Mouse (Mus musculus) c-Kit-negative CD71-positive TER-119-positive erythroid progenitor cells, embryonic 14.5 days (primary cell): ENCODE measurements around the gene Sez6.

Source experiments
- DNase-seq: peaks from one replicate; pipeline ENCODE4 v3.0.0-alpha.2; 2013; ENCODE audit warnings: low read depth, low spot score

Sez6 gene

DNA sequence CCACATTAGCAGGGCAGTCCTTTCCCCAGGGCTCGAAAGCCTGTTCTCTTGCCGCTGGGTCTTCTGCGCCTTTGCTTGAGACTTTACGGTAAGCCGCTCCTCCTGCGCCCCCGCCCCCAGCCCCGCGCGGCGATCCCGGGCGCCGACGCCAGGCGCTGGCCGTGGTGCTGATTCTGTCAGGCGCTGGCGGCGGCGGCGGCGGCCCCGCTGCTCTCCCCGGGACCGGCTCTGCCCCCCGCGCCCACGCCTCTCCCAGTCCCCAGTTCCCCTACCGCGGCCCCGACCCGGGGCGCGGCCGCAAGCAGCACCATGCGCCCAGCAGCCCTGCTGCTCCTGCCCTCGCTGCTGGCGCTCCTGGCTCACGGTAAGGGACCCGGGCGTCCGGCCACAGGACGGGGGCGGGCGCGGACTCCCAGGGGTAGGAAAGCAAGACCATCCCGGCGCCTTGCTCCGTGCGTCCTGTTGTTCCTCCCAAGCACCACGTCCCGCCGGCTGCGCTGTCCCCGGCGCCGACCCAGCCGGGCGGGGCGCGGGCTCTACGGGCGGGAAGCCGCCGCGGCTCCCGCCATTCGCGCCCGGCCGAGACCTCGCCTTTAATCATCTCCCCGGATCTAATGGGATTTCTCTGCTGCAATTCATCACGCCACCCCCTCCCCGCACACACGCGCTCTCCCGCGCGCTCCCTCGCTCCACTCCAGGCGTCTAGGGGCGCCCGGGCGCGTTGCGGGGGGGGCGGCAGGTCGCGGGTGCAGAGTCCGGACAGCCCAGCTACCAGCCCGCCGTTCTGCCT, at the start of gene Sez6:
Gene Sez6, plus strand, starts transcription at position 50 of the 790 bp plus-strand sequence.
- no peak for DNase-seq

DNA sequence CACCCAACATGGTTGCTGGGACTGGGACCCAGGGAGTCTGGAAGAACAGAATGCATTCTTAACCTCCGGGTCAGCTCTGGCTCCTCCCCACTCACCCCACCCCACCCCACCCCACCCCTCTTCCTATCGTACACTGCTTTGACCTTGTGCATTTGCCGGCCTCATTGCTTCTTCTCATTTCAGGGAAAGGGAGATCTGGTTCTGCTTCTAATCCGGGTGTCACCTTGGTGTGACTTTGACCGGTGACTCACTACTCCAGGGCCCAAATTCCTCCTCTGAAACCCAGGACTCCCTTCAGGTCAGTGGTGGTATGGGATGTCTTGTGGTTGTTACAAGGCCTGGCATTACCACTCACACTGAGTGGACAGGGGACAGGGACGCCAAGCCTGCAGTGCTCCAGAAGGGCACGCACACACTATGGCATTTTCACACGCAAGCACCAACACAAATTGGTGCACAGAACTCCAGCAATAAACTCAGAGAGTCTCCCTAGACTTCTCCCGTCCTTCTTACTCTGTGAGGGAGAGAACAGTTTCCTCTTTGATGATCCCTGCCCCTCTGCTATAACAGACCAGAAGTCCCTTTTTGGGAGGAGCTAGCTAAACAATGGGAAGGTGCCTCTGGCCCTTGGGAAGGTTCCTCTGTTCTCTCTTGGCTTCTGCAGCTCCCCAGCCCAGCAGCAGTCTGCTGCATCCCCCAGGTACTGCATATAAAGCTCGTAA, 45.9 kb upstream of the Sez6 start:
- no peak for DNase-seq

DNA sequence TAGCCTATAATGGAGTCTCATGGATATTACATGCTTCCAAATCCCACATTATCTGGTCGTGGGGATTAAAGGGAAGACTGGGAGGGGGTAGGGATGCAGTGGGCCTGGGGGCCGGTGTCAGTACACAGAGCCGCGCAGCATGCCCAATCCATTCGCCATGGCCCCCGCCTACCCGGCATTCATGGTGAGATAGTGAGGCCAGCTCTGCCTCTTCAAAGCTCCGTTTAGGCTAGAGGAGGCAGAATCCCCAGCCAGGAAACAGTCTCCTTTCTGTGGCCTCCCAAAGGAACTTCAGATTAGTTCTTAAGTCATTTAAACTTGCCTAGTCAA, 45.4 kb upstream of the Sez6 start:
- no peak for DNase-seq

DNA sequence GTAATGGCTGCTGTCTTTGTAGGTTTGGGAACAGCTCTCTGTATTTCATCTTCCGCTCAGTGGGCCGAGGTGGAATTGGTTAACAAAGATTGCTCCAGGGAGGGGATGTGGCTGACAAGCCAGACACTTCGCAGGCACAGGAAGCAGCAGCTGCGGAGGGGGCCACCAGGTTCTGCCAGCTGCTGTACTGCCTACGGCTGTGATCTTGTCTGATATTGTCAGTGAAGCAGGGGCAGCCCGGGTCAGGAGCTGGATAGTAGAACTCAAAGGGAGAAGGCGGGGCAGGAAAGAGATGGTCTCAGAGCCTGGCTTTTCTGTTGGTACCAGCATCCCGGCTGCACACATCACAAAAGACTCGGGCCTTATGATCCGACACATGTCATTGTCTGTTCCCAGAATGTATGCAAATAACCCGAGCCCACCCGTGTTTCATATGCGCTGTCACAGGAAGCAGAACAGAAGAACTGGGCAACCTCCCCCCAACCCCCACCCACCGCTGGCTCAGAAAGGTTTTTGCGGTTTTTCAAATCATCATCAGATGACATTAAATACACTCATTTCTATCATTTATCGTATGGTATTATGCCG, 43.1 kb upstream of the Sez6 start:
- no peak for DNase-seq

DNA sequence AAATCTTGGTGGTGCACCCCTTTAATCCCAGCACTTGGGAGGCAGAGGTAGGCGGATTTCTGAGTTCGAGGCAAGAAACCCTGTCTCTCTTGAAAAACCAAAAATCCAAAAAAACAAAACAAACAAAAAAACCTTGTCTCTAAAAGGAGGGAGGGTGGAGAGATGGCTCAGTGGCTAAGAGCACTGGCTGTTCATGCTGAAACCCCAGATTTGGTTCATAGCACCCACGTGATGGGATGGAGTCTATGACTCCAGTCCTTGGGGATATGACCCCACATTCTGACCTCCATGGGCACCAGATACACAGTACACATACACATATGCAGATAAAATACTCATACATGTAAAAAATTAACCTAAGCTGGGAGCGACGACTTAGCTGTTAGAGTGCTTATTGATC, 41.8 kb upstream of the Sez6 start:
- DNase-seq = no peak

DNA sequence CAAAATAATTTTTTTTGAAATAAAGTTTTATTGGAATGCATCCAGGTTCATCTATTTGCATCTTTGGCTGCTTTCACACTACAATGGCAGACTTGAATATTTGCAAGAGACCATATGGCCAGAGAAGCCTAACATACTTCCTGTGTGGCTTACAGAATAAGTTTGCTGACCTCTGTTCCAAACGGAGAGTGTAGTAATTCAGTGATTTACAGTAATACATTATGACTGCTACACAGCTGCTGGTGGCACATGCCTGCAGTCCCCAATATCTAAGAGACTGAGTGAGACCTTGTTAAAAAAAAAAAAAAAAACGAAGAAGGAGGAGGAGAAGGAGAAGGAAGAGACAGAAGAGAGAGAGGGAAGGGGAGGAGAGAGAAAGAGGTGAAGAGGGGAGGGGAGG, 41.1 kb upstream of the Sez6 start:
- DNase-seq = no peak

DNA sequence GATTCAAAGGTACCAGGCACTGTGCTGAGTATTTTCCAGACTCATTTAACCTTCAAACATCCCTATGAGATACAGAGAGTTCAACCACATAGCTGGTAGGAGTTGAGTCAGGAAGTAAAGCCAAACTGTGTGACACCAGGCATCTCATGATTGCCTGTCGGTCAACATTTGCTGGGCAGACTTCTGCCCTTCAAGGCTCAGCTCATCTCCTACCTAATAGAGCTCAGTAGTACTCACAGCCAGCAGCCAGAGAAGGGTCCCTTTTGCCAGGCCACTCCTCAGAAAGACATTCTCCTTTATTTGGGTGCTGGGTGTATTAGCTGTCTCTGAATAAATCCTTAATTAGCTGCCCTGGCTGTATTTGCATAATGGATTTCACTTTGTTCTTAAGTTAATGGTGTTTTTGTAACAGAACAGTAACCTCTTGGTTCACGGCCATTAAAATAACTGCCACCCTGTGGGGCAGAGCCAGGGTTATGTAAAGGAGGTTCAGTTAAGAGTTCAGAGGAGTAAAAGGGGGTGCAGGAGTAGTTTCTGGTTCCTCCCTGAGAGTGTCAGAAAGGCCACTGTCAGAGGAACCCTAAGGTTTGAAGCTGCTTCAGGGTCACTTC, 39.8 kb upstream of the Sez6 start:
- DNase-seq = no peak

DNA sequence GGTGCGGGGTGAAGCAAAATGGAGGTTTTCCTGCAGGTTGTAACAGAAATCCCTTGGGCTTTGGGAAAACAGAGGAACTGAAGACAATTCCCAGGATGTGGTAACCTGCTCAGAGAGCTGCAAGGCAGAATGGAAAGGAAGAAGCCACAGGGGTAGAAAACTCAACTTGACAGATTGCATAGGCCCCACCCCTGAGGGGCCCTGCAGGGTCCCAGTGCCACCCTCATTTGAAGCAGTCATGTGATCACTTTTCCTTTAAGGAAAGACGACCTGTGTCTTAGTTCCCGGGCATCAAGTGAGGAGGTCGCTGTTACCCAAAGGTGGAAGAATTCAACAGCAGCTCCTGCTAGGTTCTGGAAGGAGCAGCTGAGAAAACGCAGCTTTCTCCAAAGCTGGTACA, 37.7 kb upstream of the Sez6 start:
- DNase-seq = no peak

DNA sequence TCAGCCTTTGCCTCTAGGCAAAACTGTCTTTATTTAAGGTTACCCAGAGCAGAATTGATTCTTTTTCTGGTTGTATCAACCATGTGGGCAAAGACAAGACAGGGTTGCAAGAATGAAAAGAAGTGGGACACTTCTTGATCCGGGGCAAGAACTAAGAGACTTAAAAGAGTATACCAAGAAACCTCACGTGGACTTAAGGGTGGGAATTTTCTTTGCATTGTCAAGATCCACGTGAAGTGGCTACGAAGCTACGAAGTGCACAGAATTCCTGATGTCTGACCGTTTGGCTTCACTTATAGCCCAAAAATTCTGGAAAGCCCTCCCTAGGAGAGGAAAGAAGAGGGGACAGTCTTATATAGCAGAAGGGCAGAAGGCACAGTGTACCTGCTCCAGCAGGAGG, 37.3 kb upstream of the Sez6 start:
- DNase-seq = no peak

DNA sequence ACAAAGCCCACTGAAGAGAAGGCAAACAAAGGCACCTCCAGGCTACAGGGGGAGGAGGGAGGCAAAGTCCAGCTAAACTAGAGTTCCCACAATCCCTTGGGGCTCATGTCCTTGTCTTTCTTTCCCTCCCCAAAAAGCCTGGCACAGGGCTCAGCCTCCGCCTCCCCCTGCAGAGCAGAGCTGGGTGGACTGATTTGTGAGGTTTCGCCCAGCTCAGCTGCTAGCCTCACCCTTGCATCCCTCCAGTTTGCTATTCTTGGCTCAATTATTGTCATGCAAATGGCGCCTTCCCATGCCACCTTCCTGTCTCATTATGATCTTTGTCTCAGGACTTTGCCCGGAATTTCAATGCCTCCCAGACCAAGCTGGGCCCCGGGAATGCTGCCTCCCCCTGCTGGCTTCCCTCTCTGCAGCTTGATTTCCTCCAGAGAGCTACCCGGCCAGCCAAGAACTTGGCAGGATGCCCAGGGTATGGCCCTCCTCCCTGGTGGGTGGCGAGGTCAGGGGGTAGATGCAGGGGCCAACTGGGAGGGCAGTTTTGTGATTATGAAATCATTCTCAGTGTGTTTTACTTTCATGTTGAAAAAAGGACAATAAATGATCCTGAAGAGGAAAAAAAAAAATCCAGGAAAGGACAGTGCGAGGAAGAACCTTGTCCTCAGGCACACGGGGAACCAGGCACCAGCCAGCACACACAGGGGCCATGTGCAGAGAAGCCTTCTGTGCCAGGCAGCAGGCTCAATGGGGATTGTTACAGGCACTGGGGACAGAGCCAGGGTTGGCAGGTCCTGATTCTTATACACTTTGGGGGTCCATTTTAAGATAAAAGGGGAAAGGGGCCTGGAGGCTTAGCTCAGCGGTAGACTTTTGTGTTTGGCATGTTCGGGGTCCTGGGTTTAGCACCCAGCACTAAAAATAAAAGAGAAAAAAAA, 36.5 kb upstream of the Sez6 start, which contains the start of gene Pipox:
Gene Pipox, minus strand, starts transcription at position 310 of the 932 bp plus-strand sequence.
- DNase-seq = no peak

DNA sequence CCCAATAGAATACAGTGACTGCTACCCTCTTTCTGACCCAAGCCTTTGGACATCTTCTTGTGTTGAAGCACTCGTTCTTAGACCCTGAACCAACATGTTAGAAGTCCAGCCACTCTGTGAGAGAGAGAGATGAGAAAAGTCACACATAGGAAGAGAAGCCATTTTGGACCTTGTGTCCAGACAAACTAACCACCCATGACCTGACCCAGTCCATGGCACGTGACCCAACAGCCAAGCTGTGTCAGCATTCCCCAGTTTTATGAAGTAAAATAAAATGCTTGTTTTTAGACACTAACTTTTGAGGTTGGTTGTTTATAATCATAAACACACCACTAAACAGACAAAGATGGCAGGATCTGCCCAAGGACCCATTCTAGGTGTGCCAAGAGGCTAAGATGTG, 35.6 kb upstream of the Sez6 start:
- no peak for DNase-seq

DNA sequence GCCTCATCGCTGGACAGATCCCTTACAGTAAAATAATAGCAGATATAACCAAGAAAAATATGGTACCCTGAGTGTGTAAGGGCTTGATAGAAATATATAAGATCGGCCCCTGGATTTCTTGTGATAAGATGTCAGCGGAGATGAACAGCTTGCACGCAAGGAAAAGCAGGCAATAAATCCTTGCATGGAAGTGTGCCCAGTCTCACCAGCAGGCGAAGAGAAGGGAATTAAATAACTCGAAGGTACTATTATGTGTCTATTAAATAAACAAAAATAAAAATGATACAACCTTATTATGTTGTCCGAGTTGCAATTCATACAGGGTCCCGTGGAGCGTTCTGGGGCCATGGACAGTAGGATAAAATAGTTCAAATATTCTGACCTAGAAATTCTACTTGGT, 34.6 kb upstream of the Sez6 start:
- no peak for DNase-seq

DNA sequence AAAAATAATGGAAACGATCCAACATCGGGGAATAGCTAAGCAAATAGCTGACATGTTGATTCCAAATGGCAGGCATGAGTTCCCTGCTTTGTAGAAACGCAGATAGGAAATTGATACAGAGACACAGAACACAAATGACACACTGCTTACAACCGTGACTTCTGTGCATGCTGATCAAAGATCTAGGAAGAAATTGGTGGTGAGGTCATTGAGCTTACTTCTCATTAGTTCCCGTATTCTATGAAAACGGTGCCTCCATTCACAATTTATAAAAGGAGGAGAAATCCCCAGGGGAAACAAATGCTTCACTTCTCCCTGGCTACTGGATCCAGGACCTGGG, 34.1 kb upstream of the Sez6 start:
- no peak for DNase-seq

DNA sequence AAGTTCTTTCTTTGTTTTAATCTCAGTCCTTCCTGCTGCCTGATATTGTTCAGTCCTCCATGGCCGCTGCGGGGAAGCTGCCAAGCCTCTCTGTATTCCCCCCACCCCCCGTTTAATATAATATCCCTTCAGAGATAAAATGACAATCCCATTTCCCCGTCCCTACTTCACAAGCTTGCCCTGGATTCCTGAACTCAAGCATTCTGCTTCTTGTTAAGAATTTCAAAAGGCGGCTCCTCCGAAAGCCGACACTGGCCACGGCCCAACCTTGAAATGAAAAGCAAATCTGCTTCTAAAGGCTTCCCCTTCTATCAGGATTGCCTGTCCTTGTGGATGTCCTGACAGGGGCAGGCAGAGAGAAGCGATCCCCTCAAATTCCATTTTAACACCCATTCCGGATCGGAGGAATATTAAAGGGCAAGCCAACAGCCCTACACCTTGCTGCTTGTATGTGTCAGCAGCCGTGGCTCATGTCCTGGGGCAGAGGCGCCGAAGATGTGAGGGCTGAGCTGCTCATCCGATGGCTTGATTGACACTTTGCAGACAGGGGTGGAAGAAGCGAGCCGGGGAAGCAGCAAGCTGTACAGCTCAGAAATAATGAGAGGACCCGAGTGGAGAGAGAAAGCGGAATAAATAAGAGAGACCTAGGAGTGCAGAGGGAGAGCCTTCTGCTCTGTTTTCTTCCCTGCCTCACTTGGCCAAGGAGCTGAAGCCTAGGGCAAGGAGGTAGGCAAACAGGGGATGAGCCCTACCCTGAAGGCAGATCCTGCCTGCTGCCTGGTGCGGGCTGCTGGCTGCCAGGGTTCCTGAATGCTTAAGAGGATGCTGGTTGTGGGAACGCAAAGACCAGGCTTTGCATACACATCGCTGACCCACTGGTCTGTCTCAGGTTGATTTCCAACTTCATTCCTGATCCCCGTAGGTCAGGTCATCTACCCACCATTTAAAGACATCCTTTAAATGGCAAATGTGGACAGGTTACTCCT, 33.5 kb upstream of the Sez6 start:
- DNase-seq = no peak

DNA sequence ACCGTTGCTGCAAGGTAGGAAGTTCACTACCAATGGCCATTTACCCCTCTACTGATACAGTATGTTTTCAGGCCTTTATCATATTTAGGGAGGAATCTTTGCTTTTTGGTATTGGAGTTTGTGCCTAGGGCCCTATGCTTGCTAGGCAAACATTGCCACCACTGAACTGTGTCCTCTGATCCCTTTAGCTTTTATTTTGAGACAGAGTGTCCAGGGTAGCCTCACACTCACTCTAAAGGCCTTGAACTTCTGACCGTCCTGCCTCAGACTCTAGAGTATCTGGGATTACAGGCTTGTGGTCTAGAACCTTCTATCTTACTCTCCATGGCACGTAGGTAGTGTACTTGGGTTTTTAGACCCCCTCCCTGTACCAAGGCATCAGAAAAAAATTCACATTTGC, 30.4 kb upstream of the Sez6 start:
- DNase-seq = no peak

DNA sequence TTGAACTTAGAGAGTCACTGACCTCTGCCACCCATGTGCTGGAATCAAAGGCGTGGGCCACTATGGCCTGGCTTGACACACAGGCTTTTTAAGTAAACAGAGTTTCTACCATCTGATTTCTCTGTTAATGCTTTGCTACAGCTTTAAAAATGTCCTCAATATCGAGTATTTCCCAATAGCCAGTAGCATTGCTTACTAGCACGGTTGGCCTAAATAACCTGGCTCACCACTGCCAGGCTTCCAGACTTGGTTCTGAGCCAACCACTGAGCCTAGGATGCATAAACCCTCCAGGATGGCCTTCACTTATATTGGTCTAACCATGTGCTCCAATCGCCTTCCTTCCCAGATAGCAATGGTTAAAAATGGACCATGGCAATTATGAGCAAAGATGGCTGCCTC, 29.9 kb upstream of the Sez6 start:
- DNase-seq = no peak

DNA sequence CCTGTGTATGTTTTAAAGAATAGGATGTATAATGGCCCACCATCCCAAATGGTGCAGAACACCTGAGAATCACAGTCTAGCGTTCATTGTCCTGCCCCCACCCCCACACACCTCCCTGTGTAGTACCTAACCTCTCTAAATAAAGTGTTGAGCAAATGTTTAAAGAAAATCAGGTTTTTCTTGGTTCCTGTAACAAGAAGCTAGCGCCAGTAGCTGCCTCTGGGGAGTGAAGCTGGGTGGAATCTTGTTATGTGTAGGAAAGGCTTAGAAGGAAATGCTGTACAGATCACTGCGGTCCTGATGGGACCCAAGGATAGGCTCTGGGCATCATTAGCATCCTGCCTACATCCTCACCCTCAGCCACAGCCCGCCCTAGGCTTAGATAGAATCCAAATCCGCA, 29.2 kb upstream of the Sez6 start:
- no peak for DNase-seq

DNA sequence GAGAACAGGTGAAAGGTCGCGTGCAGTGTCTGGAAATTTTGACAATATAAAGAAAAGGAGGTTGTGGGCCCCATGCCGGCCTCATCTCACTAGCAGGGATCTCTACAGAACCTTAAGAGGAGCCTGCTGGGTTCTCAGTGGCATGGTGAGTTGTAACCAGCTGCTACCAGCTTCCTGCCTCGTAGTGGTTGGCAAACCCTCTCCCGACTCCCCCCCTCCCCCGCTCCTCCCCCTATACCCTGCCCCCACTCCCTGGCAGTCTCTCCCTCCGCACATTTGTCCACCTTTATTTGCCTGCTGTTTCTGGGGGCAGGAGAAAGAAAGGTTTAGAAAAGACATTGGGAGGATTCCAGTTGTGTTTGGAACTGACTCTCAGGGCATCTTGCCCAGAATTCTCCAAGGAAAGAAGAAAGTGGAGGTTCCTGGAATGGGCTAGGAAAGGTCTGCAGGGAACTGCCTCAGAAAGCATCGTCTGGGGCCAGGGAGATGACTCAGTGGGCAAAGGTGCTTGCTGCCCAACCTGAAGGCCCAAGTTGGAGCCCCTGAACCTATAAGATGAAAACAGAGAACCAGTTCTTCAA, 28.7 kb upstream of the Sez6 start:
- no peak for DNase-seq

DNA sequence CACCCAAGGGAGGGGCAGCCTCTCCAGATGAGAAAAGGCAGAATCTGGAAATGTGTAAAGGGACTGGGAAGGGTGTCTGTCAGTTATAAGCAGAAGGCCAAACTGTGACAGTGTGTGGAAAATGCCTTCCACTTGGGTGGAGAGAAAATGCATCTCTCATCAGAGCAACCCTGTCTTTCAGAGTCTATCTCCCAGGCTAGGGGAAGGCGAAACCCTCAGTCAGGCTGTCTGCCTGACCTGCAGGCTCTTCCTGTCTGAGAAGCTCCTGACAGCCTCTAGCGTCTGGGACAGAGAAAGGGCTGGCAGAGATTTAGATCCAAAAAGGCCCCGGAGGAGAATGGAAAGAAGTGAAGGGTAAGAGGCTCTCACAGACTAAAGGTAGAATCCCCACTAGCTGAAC, 26.8 kb upstream of the Sez6 start:
- DNase-seq = no peak

DNA sequence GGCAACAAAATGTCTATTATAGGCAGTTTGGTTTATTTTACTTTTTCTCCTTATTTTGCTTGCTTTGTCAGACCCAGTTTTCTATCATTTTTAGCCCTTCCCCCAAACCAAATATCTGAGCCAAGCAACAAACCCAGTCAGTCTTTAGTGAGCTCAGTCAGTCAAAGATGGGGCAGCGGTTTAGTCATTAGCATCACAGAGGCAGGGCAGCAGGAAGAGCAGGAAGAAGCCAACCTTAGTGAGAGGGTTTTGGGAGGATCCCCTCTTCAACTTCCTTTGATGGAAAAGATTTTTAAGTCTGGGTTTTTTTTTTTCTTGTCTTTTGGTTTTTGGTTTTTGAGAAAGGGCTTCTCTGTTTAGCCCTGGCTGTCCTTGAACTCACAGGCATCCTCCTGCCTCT, 25.9 kb upstream of the Sez6 start:
- no peak for DNase-seq
